Mouse (Mus musculus) hindbrain, embryonic 13.5 days (tissue): Measurements from ENCODE around the gene Gramd4. TPM values are rescaled to one million over a fixed set of nuclear protein-coding genes. Genes with fewer than 3 reads are reported as not detected.
"Not testable (repeated sequence)": the region's sequence is repeated elsewhere in the genome, so short reads cannot be mapped to it uniquely, and the experiment has no call there.

Source experiments
- ATAC-seq: fragments of 200-750 bp; cut with Nextera tagmentation; 2 replicates; pipeline ENCODE4 v1.8.0; 2017; ENCODE audit warnings: moderate TSS enrichment; ENCODE audit not compliant: low FRiP score
- H3K27ac ChIP-seq: fragments of 300-500 bp; sonication (generic); 2 replicates; pipeline ENCODE4 v1.5.1; 2015; ENCODE audit warnings: inconsistent platforms, mild to moderate bottlenecking, moderate library complexity
- H3K27me3 ChIP-seq: fragments of 300-500 bp; sonication (generic); 2 replicates; pipeline ENCODE4 v1.6.1; 2015; ENCODE audit warnings: mild to moderate bottlenecking, inconsistent platforms
- H3K36me3 ChIP-seq: fragments of 300-500 bp; sonication (generic); 2 replicates; pipeline ENCODE4 v1.6.1; 2015; ENCODE audit warnings: mild to moderate bottlenecking, inconsistent platforms
- H3K4me1 ChIP-seq: fragments of 300-500 bp; sonication (generic); replicated peaks from 2 replicates; pipeline ENCODE4 v1.6.1; 2015; ENCODE audit warnings: inconsistent platforms
- H3K4me2 ChIP-seq: fragments of 300-500 bp; sonication (generic); 2 replicates; pipeline ENCODE4 v1.6.1; 2015; ENCODE audit warnings: inconsistent platforms, mild to moderate bottlenecking, moderate library complexity
- H3K4me3 ChIP-seq: fragments of 300-500 bp; sonication (generic); 2 replicates; pipeline ENCODE4 v1.5.1; 2015; ENCODE audit warnings: mild to moderate bottlenecking, inconsistent platforms
- H3K9ac ChIP-seq: fragments of 300-500 bp; sonication (generic); 2 replicates; pipeline ENCODE4 v1.6.1; 2015; ENCODE audit warnings: mild to moderate bottlenecking, inconsistent platforms
- H3K9me3 ChIP-seq: fragments of 300-500 bp; sonication (generic); 2 replicates; pipeline ENCODE4 v1.6.1; 2016; ENCODE audit warnings: inconsistent platforms
- WGBS: fragments of 180-500 bp; shearing (Covaris S2); methylation state at CpG from one replicate; pipeline ENCODE4 v1.1.7; 2015; 5-methylcytosine and 5-hydroxymethylcytosine counted together
- polyA plus RNA-seq: library from polyadenylated mRNA; unstranded; fragments of >200 nt; fragmentation: Nextera tagmentation; extraction: Ambion mirVana; gene quantifications from 2 replicates; pipeline ENCODE4 v1.2.1, GENCODE M21; 2015

Gramd4 gene
- polyA plus RNA-seq, 1 experiment from 2014 or later = 36.4 TPM

DNA sequence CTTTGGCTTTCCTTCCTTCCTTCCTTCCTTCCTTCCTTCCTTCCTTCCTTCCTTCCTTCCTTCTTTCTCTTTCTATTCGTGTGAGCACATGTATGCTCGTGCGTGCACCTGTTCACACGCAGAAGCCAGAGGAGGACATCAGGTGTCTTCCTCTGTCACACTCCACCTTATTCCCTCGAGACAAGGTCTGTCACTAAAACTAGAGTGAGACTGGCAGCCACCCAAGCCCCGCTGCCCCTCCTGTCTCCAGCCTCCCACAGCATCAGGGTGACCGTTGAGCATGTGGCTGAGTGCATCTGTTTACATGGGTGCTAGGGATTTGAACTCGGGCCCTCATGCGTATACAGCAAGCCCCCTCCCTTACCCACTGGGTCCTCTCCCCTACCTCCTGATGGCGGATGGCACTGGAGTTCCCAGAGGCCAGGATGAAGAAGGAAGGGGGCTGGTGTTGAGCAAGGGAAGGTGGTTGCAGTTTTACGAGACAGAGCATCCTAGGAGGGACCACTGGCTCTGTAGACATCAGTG lies 30.8 kb downstream of the Gramd4 start:
- Histone ChIP-seq H3K27me3 (no peaks in the 10 kb centered on the region), H3K27ac (peak overlapping the region; percentile 88), H3K9ac (no peak overlapping the region; the same call in 1 of the 2 replicates), H3K4me1 (peaks cover 84% of the 10 kb centered on the region), H3K36me3 (peaks cover 16% of the 10 kb centered on the region), H3K4me2 (no peak overlapping the region), H3K4me3 (no peak overlapping the region), H3K9me3 (no peaks in the 10 kb centered on the region)
- 82% methylated on average over 11 of the region's 11 CpGs for WGBS
- ATAC-seq = no peak

- Histone ChIP-seq H3K4me3 (no peak overlapping the region), H3K27me3 (no peaks in the 10 kb centered on the region), H3K9me3 (no peaks in the 10 kb centered on the region), H3K4me1 (peaks cover 75% of the 10 kb centered on the region), H3K27ac (peak overlapping the region; percentile 69), H3K9ac (no peak overlapping the region; the same call in 1 of the 2 replicates), H3K4me2 (no peak overlapping the region), H3K36me3 (peaks cover 19% of the 10 kb centered on the region)
- WGBS = 81% methylated on average over 13 of the region's 13 CpGs
- ATAC-seq = no peak
Measured at GRCm38 (mm10) chr15:86089091-86089744, 31.7 kb downstream of the Gramd4 start.

DNA sequence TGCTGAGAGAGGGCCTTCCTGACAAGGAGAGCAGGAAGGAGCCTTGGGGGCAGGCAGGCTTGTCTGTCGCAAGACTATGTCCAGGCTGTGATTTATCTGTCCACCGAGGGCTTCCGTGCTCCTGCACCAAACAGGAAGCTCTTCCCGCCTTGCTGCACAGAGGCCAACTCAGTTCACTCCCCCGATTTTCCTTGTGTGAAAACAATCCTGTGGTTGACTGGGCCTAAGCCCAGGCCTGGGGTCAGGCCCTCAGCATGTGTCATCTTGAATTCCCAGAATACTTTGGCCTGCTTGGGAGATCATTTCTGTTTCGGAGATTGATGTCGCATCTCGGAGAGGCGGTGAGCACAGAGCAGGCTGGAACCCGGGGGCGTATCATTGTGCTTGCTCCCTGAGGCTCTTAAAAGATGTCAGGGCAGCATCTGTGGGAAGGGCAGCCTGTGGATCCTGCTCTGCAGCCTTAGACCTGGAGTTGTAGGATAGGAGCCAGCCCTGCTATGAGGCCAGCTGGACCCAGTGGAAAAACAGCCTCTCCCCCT lies 32.6 kb downstream of the Gramd4 start:
- ATAC-seq = no peak
- H3K4me1 ChIP-seq = peaks cover 66% of the 10 kb centered on the region
- no peaks in the 10 kb centered on the region for H3K27me3 ChIP-seq
- H3K27ac ChIP-seq = peak overlapping the region; percentile 69
- peak overlapping the region; percentile 1; the same call in 1 of the 2 replicates for H3K9ac ChIP-seq
- no peak overlapping the region for H3K4me3 ChIP-seq
- H3K36me3 ChIP-seq = peaks cover 19% of the 10 kb centered on the region
- WGBS = 50% methylated on average over 11 of the region's 11 CpGs
- no peaks in the 10 kb centered on the region for H3K9me3 ChIP-seq
- no peak overlapping the region for H3K4me2 ChIP-seq

DNA sequence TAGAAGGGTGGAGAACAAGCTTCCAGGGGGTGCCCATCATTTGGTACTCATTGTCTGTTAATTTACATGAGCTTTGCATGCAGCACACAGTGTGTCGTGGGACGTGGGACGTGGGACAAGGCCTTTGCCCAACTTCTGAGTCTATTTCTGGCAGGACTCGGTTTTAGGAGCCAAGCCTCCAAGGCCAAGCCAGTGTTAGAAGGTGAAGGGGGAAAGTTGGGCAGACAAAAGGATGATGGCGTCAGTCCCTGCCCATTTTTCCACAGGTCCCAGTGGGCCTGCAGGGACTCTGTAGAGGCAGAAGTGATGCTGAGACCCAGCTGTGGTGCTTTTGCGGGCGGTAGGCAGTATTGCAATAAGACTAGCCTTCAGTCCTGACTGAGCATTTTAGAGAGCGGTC lies 33.1 kb downstream of the Gramd4 start:
- Histone ChIP-seq H3K27me3 (no peaks in the 10 kb centered on the region), H3K36me3 (peaks cover 22% of the 10 kb centered on the region), H3K9ac (0 out of 2 replicates have a peak overlapping the region, but pooled peaks have one; percentile 1), H3K4me2 (no peak overlapping the region), H3K27ac (peak overlapping the region; percentile 69), H3K4me3 (no peak overlapping the region), H3K4me1 (peaks cover 61% of the 10 kb centered on the region), H3K9me3 (no peaks in the 10 kb centered on the region)
- no peak for ATAC-seq
- WGBS = 82% methylated on average over 8 of the region's 8 CpGs

GRCm38 (mm10) chr15:86091201-86091997 lies 33.9 kb downstream of the Gramd4 start:
- H3K9me3 ChIP-seq = no peaks in the 10 kb centered on the region
- no peaks in the 10 kb centered on the region for H3K27me3 ChIP-seq
- H3K4me3 ChIP-seq = no peak overlapping the region
- WGBS = 90% methylated on average over 23 of the region's 23 CpGs
- peaks cover 53% of the 10 kb centered on the region for H3K4me1 ChIP-seq
- H3K4me2 ChIP-seq = no peak overlapping the region
- peak overlapping the region; percentile 30; the same call in 1 of the 2 replicates for H3K27ac ChIP-seq
- no peak for ATAC-seq
- H3K9ac ChIP-seq = no peak overlapping the region
- H3K36me3 ChIP-seq = peaks cover 27% of the 10 kb centered on the region

GRCm38 (mm10) chr15:86091998-86092670 lies 34.6 kb downstream of the Gramd4 start:
- no peak overlapping the region for H3K9ac ChIP-seq
- H3K27ac ChIP-seq = peak overlapping the region; percentile 30; the same call in 1 of the 2 replicates
- WGBS = 87% methylated on average over 12 of the region's 12 CpGs
- H3K9me3 ChIP-seq = no peaks in the 10 kb centered on the region
- H3K27me3 ChIP-seq = no peaks in the 10 kb centered on the region
- ATAC-seq = no peak
- peaks cover 48% of the 10 kb centered on the region for H3K4me1 ChIP-seq
- no peak overlapping the region for H3K4me2 ChIP-seq
- H3K4me3 ChIP-seq = no peak overlapping the region
- H3K36me3 ChIP-seq = peaks cover 29% of the 10 kb centered on the region

DNA sequence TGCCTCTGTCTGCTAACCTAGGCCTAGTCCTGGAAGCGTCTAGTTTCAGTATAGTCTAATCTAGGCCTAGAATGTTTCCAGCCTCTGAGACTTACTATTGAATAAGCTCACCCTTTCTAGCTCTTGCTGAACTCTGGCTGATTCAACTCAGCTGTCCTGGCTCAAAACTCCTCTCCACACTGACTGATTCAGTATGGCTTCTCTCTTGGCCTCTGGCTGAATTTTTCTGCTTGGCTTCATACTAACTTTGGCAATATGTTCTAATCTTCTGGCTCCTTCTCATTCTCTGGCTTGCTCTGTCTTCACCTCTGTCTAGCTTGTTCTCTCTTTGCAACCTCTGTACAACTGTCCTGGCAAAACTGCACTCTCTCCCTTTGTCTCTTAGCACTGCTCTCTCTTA lies 35.7 kb downstream of the Gramd4 start:
- no peaks in the 10 kb centered on the region for H3K27me3 ChIP-seq
- no peak overlapping the region for H3K4me3 ChIP-seq

DNA sequence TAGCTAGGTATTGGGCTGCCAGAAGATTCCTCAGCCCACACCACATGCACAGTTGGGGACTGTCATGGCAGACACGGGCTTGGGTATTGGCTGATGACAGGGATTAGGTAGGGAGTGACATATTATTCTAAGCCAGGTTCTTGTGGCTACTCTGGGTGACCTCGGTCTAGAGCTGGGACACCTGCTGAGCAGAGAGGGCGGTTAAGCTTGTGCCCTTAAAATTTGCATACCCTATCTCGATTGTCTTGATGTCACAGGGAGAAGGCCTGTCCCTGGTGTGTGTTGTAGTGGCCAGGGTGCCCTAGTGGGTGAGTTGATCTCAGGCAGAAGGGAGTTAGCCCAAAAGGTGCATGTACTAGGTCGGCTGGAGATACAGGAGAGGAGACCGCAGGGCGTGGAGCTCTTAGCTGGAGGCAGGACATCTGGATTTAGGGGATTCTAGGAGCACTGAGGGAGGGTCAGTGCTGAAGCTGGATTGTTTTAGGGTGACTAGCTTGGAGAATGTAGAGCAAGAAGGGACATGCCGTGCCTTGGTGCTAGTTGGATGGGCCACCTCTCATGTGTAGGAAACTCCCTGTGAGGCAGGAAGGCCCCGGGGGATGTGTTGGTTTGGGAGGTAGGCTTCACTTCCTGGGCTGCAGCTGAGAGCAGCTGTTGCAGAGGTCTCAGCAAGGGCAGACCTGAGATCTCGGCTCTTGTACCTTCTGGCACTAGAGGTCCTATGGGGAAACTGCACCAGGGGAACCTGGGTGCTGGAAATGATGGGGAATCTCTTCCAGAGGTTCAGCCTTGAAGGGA lies 37.0 kb downstream of the Gramd4 start:
- no peak for ATAC-seq
- no peaks in the 10 kb centered on the region for H3K27me3 ChIP-seq
- H3K4me3 ChIP-seq = no peak overlapping the region
- H3K4me2 ChIP-seq = no peak overlapping the region
- no peak overlapping the region for H3K9ac ChIP-seq
- H3K9me3 ChIP-seq = no peaks in the 10 kb centered on the region
- no peak overlapping the region for H3K27ac ChIP-seq
- 87% methylated on average over 10 of the region's 10 CpGs for WGBS
- H3K36me3 ChIP-seq = peaks cover 29% of the 10 kb centered on the region
- peaks cover 31% of the 10 kb centered on the region for H3K4me1 ChIP-seq

More for the DNA sequence above, 35.7 kb downstream of the Gramd4 start:
- Histone ChIP-seq H3K9ac (no peak overlapping the region), H3K36me3 (peaks cover 29% of the 10 kb centered on the region), H3K9me3 (no peaks in the 10 kb centered on the region), H3K4me1 (peaks cover 42% of the 10 kb centered on the region), H3K27ac (no peak overlapping the region), H3K4me2 (no peak overlapping the region)
- WGBS = 100% methylated on average over 1 of the region's 1 CpGs
- ATAC-seq = no peak

DNA sequence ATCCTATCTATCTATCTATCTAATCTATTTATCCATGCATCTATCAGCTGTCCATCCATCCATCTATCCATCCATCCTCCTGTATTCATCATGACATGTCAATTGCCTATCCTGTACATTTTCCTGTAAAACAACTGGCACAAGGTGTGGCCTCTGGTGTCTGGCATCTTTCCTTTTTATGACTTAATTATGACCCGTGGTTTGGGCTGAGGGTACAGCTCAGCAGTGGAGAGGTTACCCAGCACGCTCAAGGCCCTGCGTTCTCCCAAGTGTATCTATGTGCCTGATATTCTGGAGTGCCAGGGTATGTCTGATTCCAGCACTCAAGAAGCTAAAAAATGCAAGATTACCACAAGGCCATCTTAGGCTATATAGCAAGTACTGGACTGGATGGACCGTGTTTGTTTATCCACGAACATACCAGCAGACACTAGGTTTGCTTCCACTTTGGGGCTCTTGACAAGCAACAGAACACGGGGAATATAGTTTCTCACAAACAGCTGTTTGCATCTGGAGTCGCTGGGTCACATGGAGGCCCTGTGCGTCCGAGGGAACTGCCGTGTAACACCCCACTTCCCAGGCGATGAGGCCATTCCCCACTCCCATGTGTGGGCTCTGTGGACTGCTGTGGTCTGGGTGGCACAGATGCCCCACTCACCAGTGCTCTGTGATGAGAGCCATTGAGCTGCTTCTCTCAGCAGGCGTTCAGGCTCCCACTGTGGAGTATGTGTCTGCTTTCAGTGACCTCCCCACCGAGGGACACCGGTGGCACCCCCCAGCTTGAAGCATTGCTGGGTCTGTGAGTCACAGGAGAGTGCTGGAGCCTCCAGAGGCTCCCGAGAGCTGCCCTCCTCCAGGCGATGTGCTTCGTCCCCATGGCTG lies 38.5 kb downstream of the Gramd4 start:
- peaks cover 22% of the 10 kb centered on the region for H3K4me1 ChIP-seq
- no peak for ATAC-seq
- H3K4me3 ChIP-seq = no peak overlapping the region
- H3K9ac ChIP-seq = no peak overlapping the region
- no peak overlapping the region for H3K27ac ChIP-seq
- peaks cover 35% of the 10 kb centered on the region for H3K36me3 ChIP-seq
- no peaks in the 10 kb centered on the region for H3K9me3 ChIP-seq
- H3K4me2 ChIP-seq = no peak overlapping the region
- no peaks in the 10 kb centered on the region for H3K27me3 ChIP-seq
- 93% methylated on average over 17 of the region's 17 CpGs for WGBS

GRCm38 (mm10) chr15:86096604-86097020 lies 39.1 kb downstream of the Gramd4 start:
- H3K27ac ChIP-seq, H3K4me2 ChIP-seq, H3K27me3 ChIP-seq, H3K4me3 ChIP-seq, ATAC-seq, H3K9ac ChIP-seq, H3K9me3 ChIP-seq: not testable (repeated sequence)
- 0 out of 2 replicates have a peak, but pooled peaks cover 17% of the 10 kb centered on the region for H3K4me1 ChIP-seq
- WGBS = 95% methylated on average over 5 of the region's 5 CpGs
- peaks cover 41% of the 10 kb centered on the region for H3K36me3 ChIP-seq
